Mouse (Mus musculus) heart, postnatal 4 days (tissue): ENCODE results near the gene Capn13. TPM values are rescaled to one million over a fixed set of nuclear protein-coding genes. Genes with fewer than 3 reads are reported as not detected.

Experiments used
- DNase-seq: peaks from one replicate; pipeline ENCODE4 v3.0.0; 2021
- total RNA-seq, 2 experiments: library from RNA; stranded (reverse); gene quantifications; 2 replicates each; pipeline ENCODE4 v1.2.3; 2021

The Capn13 gene
- not detected for total RNA-seq

DNA sequence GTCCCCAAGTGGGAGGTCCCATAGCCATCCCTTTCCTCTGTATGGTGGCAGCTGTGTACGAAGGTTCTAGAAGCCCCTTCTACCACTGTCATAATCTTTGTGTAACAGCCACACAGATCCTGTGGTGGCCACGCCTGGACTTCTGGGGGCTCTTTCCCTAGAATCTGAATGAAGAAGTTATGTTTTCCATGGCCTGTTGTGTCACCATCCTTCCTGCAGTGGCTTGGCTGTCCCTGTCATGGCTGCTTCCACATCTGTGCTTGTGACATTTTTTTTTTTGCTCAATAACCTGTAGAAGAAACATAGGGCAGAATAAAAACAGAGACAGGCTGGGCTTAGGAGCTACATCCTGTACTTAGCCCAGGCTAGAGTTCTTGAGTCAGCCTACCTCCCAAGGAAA, at the start of gene Capn13:
Capn13 (minus strand) TSS at position 5 of the 400 bp plus-strand sequence.
- no peak for DNase-seq

- no peak for DNase-seq
Measured at GRCm38 (mm10) chr17:73449104-73449503, 48.4 kb upstream of the Capn13 start.

- DNase-seq = no peak
Measured at GRCm38 (mm10) chr17:73440798-73441197, 40.1 kb upstream of the Capn13 start.

GRCm38 (mm10) chr17:73432564-73433006, 31.9 kb upstream of the Capn13 start:
- no peak for DNase-seq

- DNase-seq = no peak
Measured at GRCm38 (mm10) chr17:73432058-73432457, 31.4 kb upstream of the Capn13 start.

- DNase-seq = peak; percentile 14
Measured at GRCm38 (mm10) chr17:73417382-73417781, 16.7 kb upstream of the Capn13 start.

- no peak for DNase-seq
Measured at GRCm38 (mm10) chr17:73416181-73416795, 15.6 kb upstream of the Capn13 start.

DNA sequence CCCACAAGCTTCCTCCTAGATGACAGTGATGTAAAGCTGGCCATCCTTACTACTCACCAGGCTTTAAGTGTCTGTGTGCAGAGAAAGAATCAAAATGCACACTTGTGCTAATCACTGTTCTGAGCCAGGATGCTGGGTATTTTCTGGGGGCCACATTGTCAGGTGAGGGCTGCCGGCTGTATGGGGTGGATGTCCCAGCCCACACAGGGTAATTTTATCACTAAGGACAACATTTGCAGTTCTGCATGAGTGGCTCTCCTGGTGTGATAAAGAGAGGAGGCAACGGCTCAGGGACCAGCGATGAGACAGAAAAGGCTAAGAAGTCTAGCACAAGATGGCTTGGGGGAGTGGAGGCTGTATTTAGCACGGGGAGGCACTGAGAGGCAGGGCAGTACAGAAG, 11.2 kb upstream of the Capn13 start:
- no peak for DNase-seq

DNA sequence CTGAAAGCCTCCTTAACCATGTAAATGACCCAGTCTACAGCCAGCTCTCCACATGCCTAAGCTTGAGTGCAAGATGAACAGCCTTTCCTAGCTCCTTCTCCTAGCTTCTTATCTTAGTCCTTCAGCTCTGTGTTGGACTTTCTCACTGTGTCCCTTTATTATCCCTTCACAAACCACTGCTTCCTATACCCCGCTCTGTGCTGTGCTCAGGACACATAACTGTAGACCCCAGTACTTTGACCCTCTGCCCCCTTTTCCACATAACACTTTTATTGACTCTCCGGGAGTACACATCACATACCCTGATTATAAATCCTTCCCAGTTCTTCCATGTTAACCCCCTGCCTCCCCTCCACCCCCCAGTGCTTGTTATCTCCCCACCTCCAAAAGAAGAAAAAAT, 606 bp upstream of the Capn13 start:
- DNase-seq = no peak

- DNase-seq = no peak
Measured at GRCm38 (mm10) chr17:73399136-73399535, 1.5 kb downstream of the Capn13 start.

DNA sequence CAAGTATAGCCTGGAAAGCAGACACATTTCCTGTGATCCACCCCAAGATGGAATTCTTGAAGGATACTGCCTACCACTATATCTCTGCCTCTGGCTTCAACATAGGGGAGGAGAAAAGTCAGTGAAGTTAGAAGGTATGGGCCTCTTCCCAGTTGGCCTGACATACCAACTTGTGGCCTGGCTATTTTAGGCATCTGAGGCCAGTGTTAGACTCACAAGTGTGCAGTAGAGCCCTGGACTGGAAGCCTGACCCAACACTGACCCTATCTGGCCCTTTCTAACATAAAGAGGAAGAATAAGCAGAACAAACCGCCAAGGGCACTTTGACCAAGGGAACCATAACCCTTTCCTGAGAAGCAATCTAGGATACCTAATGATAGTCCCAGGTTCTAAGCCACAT, 7.3 kb downstream of the Capn13 start:
- no peak for DNase-seq

- DNase-seq = peak; percentile 44
Measured at GRCm38 (mm10) chr17:73391771-73392170, 8.9 kb downstream of the Capn13 start.

- DNase-seq = no peak
Measured at GRCm38 (mm10) chr17:73390191-73391089, 10.2 kb downstream of the Capn13 start.

GRCm38 (mm10) chr17:73389336-73389735, 11.3 kb downstream of the Capn13 start:
- no peak for DNase-seq

GRCm38 (mm10) chr17:73386581-73386980, 14.1 kb downstream of the Capn13 start:
- no peak for DNase-seq

DNA sequence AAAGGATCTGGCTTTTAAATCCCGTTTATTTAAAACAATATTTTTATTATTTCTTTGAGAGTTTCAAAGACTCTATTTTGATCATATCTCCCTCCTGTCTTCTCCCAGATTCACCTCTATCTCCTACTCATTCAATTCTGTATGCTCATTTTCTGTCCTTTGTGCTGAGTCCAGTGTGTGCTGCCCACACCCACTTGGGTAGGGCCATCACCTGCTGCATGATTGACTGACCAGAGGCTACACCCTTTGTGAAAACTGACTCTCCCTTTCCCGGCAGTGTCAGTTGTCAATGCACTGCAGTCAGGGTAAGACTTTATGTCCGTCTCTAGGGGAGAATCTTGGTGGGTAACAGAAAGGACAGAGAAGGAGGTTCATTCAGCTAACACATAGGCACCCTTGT, 14.7 kb downstream of the Capn13 start:
- no peak for DNase-seq

GRCm38 (mm10) chr17:73382327-73383014, 18.2 kb downstream of the Capn13 start:
- DNase-seq = no peak

DNA sequence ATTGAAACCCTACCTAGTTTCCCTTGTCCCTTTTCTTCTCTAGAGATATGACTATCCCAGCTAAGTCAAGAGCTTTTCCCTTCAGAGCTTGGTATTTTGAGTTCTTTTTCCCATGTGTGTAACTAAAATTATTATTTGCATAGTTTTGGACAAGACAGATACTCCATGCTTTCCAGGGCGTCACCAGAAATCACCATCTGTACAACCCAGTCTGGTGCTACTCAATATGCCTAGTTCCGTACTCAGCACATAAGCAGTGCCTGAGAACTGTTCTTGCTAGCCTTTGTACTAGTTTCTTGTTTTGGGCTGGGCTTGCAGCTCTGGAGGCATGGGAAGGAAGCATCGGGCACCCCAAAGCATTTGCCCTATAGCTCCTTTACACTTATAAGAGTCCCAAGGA, 19.0 kb downstream of the Capn13 start:
- DNase-seq = no peak

- DNase-seq = no peak
Measured at GRCm38 (mm10) chr17:73377778-73378484, 22.7 kb downstream of the Capn13 start.

DNA sequence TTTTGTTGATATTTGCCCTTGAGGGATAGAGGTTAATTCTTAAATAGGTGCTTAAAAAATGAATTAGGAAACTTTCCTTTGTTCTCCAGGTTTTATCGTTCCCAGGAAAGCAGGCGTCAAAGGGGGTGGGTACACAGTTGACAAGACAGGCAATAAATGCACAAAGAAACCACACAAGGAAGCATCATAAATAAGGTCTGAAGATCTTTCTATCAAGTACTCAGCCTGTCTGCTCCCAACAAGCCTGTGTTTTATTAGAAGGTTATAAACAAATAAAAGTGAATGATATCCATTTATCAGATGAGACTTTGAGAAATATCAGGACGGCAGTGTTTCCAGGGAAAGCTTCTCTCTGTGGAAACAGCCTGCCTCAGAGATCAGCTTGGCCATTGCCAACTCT, 33.3 kb downstream of the Capn13 start:
- DNase-seq = no peak

DNA sequence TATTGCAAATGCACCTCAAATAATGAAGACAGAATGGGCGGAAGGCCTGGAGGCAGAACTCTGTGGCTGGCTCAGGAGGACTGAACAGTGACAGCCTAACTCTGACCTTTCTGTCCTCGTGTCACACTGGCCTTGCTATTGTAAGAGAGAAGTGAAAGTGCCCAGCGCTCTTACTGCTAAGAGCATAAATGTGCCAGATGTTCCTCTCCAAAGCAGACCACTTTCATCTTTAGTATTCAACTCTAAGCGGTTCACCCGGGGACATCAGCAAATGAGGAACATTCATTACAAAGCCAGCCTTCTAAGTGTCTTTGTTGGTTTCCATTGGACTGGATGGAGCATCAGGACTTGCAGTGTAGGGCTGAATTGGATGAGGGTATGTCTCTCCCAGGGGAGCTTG, 39.6 kb downstream of the Capn13 start:
- no peak for DNase-seq

GRCm38 (mm10) chr17:73343632-73344390, 56.9 kb downstream of the Capn13 start:
- DNase-seq = no peak
